ENCODE assay signal across 10 mouse cellular contexts in genomic region chr11:115746109-115746508, GRCm38 (mm10).
"Had no signal": no experiment of that assay in that cellular context is flagged by ENCODE, and none has a peak within 500 bp of the region (broad histone marks: within the 10 kb centered on the region; RNA-seq: fewer than 3 reads in every experiment).

No protein-coding gene starts in this region.

- H3K9me3 ChIP-seq: limb, embryonic 12.5 days; liver, embryonic 13.5 days; midbrain, embryonic 13.5 days; neural tube, embryonic 15.5 days had no signal

- DNase-seq: kidney, adult 8-10 months; liver; liver, embryonic 13.5 days; liver, postnatal 0 days; lung, postnatal 36 days had no signal

- H3K36me3 ChIP-seq: limb, embryonic 12.5 days; liver, embryonic 13.5 days; midbrain, embryonic 13.5 days; neural tube, embryonic 15.5 days had no signal

- ATAC-seq: intestine, embryonic 16.5 days; liver, postnatal 0 days; midbrain, embryonic 13.5 days had no signal

- H3K27me3 ChIP-seq: limb, embryonic 12.5 days; midbrain, embryonic 13.5 days; neural tube, embryonic 15.5 days had no signal

- H3K4me2 ChIP-seq: limb, embryonic 12.5 days; liver, embryonic 13.5 days; midbrain, embryonic 13.5 days; neural tube, embryonic 15.5 days had no signal

- H3K27ac ChIP-seq: limb, embryonic 12.5 days; liver, embryonic 13.5 days; midbrain, embryonic 13.5 days; neural tube, embryonic 15.5 days; stomach, postnatal 0 days had no signal

- H3K9ac ChIP-seq: limb, embryonic 12.5 days; liver, embryonic 13.5 days; liver, postnatal 0 days; midbrain, embryonic 13.5 days; neural tube, embryonic 15.5 days had no signal

- H3K4me3 ChIP-seq: limb, embryonic 12.5 days; liver, embryonic 13.5 days; midbrain, embryonic 13.5 days; neural tube, embryonic 15.5 days had no signal
